Mouse (Mus musculus): ENCODE measurements around the gene Cyp2s1. TPM values are rescaled to one million over a fixed set of nuclear protein-coding genes. Genes with fewer than 3 reads are reported as not detected.

Gene Cyp2s1
- total and polyA plus RNA-seq, 3 experiments: 0.04 TPM; not detected in 2

DNA sequence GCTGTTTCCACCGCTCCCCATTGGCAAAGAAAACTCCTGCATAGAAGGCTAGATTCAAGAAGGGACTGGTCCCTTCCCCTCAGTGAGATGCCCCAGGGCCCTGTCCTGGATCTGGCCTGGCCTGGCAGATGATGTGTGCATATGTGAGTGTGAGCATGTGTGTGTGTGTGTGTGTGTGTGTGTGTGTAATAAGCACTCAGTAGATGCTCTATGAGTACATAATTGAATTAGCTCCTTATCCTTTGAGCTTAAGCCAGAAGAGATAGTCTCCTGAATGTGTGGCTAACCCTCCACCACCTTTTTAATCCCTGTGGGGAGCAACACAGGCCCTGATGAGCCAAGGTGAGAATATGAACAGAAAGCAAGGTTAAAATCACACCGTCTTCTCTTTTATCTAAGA, 5.0 kb downstream of the Cyp2s1 start:
- in situ Hi-C loops (cut with MboI; ENCODE audit: low pct_ligation_motif_present, low pct_unique_long_range_greater_than_20kb, low sequenced_read_pairs) (no loop called here), dilution Hi-C loops (cut with MboI; ENCODE audit: extremely low pct_ligation_motif_present, extremely low pct_unique_long_range_greater_than_20kb, low sequenced_read_pairs) (no loop called here)
- no peaks in the 10 kb centered on the region for H3K79me2 ChIP-seq (replicated peaks; ENCODE audit: control insufficient read depth, extremely low read depth, insufficient read depth, poor library complexity, severe bottlenecking)

DNA sequence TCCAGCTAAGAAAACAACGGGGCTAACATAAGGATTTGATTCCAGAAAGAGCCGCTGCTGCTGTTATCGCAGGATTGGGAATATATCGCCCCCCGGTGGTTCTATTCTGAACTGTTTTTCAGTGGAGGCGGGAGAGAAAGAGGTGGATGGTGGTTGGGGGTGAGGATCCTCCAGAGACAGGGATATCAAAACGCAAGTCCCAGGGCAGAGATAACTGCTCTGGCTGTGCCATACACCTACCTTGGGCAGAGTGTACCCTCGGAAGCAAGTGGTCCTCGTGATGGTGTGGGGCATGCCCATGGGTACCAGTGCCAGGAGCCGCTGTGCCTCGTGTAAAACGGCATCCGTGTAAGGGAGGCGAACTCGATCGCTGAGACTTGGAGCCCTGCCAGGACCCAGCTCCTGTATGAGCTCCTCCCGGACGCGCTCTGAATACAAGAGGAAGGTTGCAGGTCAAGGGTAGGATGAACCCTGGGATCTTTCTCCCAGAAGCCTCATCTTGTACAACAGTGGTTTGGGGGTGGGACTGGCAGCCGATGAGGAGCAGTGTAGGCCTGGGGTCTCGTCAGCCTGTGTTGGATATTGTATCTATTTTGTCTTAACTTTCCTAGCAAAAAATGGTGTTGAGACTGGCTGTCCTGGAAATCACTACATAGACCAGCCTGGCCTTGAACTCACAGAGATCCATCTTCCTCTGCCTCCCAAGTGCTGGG, 10.9 kb downstream of the Cyp2s1 start:
- no peak overlapping the region for H3K4me3 ChIP-seq (replicated peaks in 1 of 3; ENCODE audit: low read depth in 2 of 3, low read length in 2 of 3, poor library complexity in 1 of 3)
- H3K27me3 ChIP-seq (replicated peaks): peaks cover 38% of the 10 kb centered on the region
- in situ Hi-C loops (cut with MboI; ENCODE audit: low pct_ligation_motif_present, low pct_unique_long_range_greater_than_20kb, low sequenced_read_pairs) (loop anchor here (5.0 kb wide), 1 partner anchor 48 kb away; no protein-coding TSS in a partner anchor), dilution Hi-C loops (cut with MboI; ENCODE audit: extremely low pct_ligation_motif_present, extremely low pct_unique_long_range_greater_than_20kb, low sequenced_read_pairs) (no loop called here)
- no peak overlapping the region for H3K27ac ChIP-seq (ENCODE audit: insufficient read depth, low read depth)
- TF ChIP-seq SMC3 (IDR thresholded peaks at IDR 0.05; ENCODE audit: low read depth, low read length): peak; percentile 83
- TF ChIP-seq RAD21 (IDR thresholded peaks at IDR 0.05; ENCODE audit: low read depth, low read length): peak; percentile 69
- peak; percentile 38 for TF ChIP-seq ZC3H11A (IDR thresholded peaks at IDR 0.05; ENCODE audit: low read depth, low read length)
- peak; percentile 18 to 81; a peak in 3 of 4 replicates for TF ChIP-seq CTCF (conservative IDR thresholded peaks at IDR 0.05 in 1 of 2, IDR thresholded peaks at IDR 0.05 in 1 of 2; ENCODE audit: low read depth in 2 of 2, low read length in 2 of 2)
- TF ChIP-seq TBP (conservative IDR thresholded peaks at IDR 0.05; ENCODE audit: low read depth, low read length): no peak
- TF ChIP-seq ZNF384 (IDR thresholded peaks at IDR 0.05; ENCODE audit: low read depth, low read length): peak; percentile 58
- H3K9ac ChIP-seq (ENCODE audit: insufficient read depth, low read depth): no peak overlapping the region
- no peaks in the 10 kb centered on the region for H3K79me2 ChIP-seq (replicated peaks; ENCODE audit: control insufficient read depth, extremely low read depth, insufficient read depth, poor library complexity, severe bottlenecking)
- no peak overlapping the region for H3K4me2 ChIP-seq (ENCODE audit: insufficient read depth, low read depth, poor library complexity, severe bottlenecking)
- DNase-seq (ENCODE audit: extremely low read depth): peak; percentile 55
- H3K36me3 ChIP-seq (replicated peaks in 1 of 2; ENCODE audit: control insufficient read depth in 1 of 2, insufficient read depth in 1 of 2, low read length in 1 of 2): no peaks in the 10 kb centered on the region
- H3K9me3 ChIP-seq (replicated peaks; ENCODE audit: low read length): no peaks in the 10 kb centered on the region
- H3K4me1 ChIP-seq (ENCODE audit: control insufficient read depth in 1 of 2, insufficient read depth in 2 of 2): peaks cover 3 to 4% of the 10 kb centered on the region in 2 experiments; a peak in 1 of 4 replicates

More for the DNA sequence above, 5.0 kb downstream of the Cyp2s1 start:
- Histone ChIP-seq H3K9me3 (replicated peaks; ENCODE audit: low read length) (no peaks in the 10 kb centered on the region), H3K36me3 (replicated peaks in 1 of 2; ENCODE audit: control insufficient read depth in 1 of 2, insufficient read depth in 1 of 2, low read length in 1 of 2) (no peaks in the 10 kb centered on the region), H3K27ac (ENCODE audit: insufficient read depth, low read depth) (no peak overlapping the region), H3K4me1 (ENCODE audit: control insufficient read depth in 1 of 2, insufficient read depth in 2 of 2) (peaks cover 0 to 3% of the 10 kb centered on the region in 2 experiments; a peak in 1 of 4 replicates), H3K4me2 (ENCODE audit: insufficient read depth, low read depth, poor library complexity, severe bottlenecking) (no peak overlapping the region), H3K9ac (ENCODE audit: insufficient read depth, low read depth) (no peak overlapping the region), H3K4me3 (replicated peaks in 1 of 3; ENCODE audit: low read depth in 2 of 3, low read length in 2 of 3, poor library complexity in 1 of 3) (no peak overlapping the region), H3K27me3 (replicated peaks) (peaks cover 50% of the 10 kb centered on the region)
- DNase-seq (ENCODE audit: extremely low read depth): no peak
- TF ChIP-seq USF1 (IDR thresholded peaks at IDR 0.05; ENCODE audit: low read depth, low read length): no peak
- no peak for TF ChIP-seq JUN (IDR thresholded peaks at IDR 0.05; ENCODE audit: insufficient read depth, low read depth, low read length)
- TF ChIP-seq MYC (IDR thresholded peaks at IDR 0.05; ENCODE audit: low read depth, low read length): no peak
- no peak for TF ChIP-seq KAT2A (IDR thresholded peaks at IDR 0.05; ENCODE audit: insufficient replicate concordance, low read length)
- TF ChIP-seq CHD1 (IDR thresholded peaks at IDR 0.05; ENCODE audit: low read depth, low read length): no peak
- TF ChIP-seq USF2 (conservative IDR thresholded peaks at IDR 0.05; ENCODE audit: low read depth, low read length): no peak
- TF ChIP-seq GABPA (IDR thresholded peaks at IDR 0.05; ENCODE audit: insufficient replicate concordance, low read depth, low read length): no peak
